Mouse (Mus musculus) urinary bladder, adult 2 months (tissue): ENCODE results near the gene Pfkfb4. TPM values are rescaled to one million over a fixed set of nuclear protein-coding genes. Genes with fewer than 3 reads are reported as not detected.

ENCODE experiments used
- DNase-seq: peaks from one replicate; pipeline ENCODE4 v3.0.0; 2022; ENCODE audit warnings: low spot score
- polyA plus RNA-seq: library from polyadenylated mRNA; depleted of rRNA; stranded (reverse); fragments of >200 nt; gene quantifications from 2 replicates; pipeline ENCODE4 v1.2.3, GENCODE M21; 2012; rRNA removed

Gene Pfkfb4
- polyA plus RNA-seq = 16.3 and 19.4 TPM in 2 replicates

GRCm38 (mm10) chr9:108991428-108992084 is at the start of gene Pfkfb4:
TSS of gene Pfkfb4 (plus strand) at chr9:108991778.
- peak; percentile 66 for DNase-seq

- DNase-seq = no peak
These were observed 46.5 kb upstream of the Pfkfb4 start for GRCm38 (mm10) chr9:108945111-108945510.

GRCm38 (mm10) chr9:108945608-108946007 is 46.0 kb upstream of the Pfkfb4 start:
- DNase-seq = no peak

- no peak for DNase-seq
These were observed 42.2 kb upstream of the Pfkfb4 start for GRCm38 (mm10) chr9:108949231-108949966.

- no peak for DNase-seq
These were observed 41.4 kb upstream of the Pfkfb4 start for GRCm38 (mm10) chr9:108949967-108950728.

GRCm38 (mm10) chr9:108953081-108953636 is 38.4 kb upstream of the Pfkfb4 start, which contains the start of gene Col7a1:
TSS of gene Col7a1 (plus strand) at chr9:108953586.
- no peak for DNase-seq

- DNase-seq = no peak
These were observed 36.3 kb upstream of the Pfkfb4 start for GRCm38 (mm10) chr9:108955241-108955640.

GRCm38 (mm10) chr9:108955846-108956245 is 35.7 kb upstream of the Pfkfb4 start:
- no peak for DNase-seq

- DNase-seq = no peak
These were observed 28.0 kb upstream of the Pfkfb4 start for GRCm38 (mm10) chr9:108963577-108963976.

GRCm38 (mm10) chr9:108964338-108964737 is 27.2 kb upstream of the Pfkfb4 start:
- DNase-seq = no peak

GRCm38 (mm10) chr9:108970623-108971022 is 21.0 kb upstream of the Pfkfb4 start:
- no peak for DNase-seq

GRCm38 (mm10) chr9:108976483-108976882 is 15.1 kb upstream of the Pfkfb4 start:
- no peak for DNase-seq

- no peak for DNase-seq
These were observed 13.6 kb upstream of the Pfkfb4 start for GRCm38 (mm10) chr9:108977966-108978365.

- no peak for DNase-seq
These were observed 9.1 kb upstream of the Pfkfb4 start for GRCm38 (mm10) chr9:108982498-108982897.

- no peak for DNase-seq
These were observed 8.4 kb upstream of the Pfkfb4 start for GRCm38 (mm10) chr9:108983209-108983608.

- DNase-seq = no peak
These were observed 5.9 kb upstream of the Pfkfb4 start, which contains the start of gene Ucn2 for GRCm38 (mm10) chr9:108985710-108986109. TSS of gene Ucn2 (plus strand) at chr9:108986010.

- no peak for DNase-seq
These were observed 3.8 kb upstream of the Pfkfb4 start for GRCm38 (mm10) chr9:108987704-108988350.

GRCm38 (mm10) chr9:108989802-108990461 is 1.6 kb upstream of the Pfkfb4 start:
- DNase-seq = no peak

- DNase-seq = no peak
These were observed 1.1 kb upstream of the Pfkfb4 start for GRCm38 (mm10) chr9:108990462-108990820.

GRCm38 (mm10) chr9:108992085-108992469 is 499 bp downstream of the Pfkfb4 start:
- no peak for DNase-seq
